Mouse (Mus musculus): ENCODE data around the gene Ccnj.

DNA sequence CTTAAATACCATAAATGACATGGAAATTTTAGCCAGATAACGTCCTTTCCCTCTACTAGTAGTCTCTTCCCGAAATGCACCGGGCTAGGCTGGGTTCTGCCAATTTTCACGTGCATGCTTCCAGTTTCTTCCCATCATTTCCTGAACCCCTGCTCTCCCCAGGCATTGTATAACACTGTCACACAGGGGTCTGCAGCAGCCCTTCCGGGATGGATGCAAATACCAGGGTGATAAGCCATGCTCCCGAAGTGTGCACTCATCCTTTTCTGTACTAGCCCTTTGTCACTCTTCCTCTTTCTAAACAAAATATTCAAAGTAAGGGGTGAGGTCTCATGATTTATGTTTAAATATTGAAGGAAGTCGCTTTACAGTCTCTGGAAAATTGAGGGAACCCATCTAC lies 881 bp upstream of the Ccnj start:
- TF ChIP-seq CTCF (IDR thresholded peaks at IDR 0.05; ENCODE audit: control insufficient read depth, insufficient read depth, insufficient read length) (no peak), MYOG (IDR thresholded peaks at IDR 0.05; ENCODE audit: control insufficient read depth, extremely low read depth, insufficient read length) (no peak), CEBPB (IDR thresholded peaks at IDR 0.05; ENCODE audit: low read depth) (no peak)

Data from C2C12 (cell line).